Mouse (Mus musculus) neural tube, embryonic 12.5 days (tissue): ENCODE data around the gene Hk1. TPM values are rescaled to one million over a fixed set of nuclear protein-coding genes. Genes with fewer than 3 reads are reported as not detected.
"Not testable (repeated sequence)": the region's sequence is repeated elsewhere in the genome, so short reads cannot be mapped to it uniquely, and the experiment has no call there.

Experiments used
- ATAC-seq: fragments of 200-750 bp; cut with Nextera tagmentation; 2 replicates; pipeline ENCODE4 v1.8.0; 2017; ENCODE audit warnings: low read depth, mild to moderate bottlenecking, moderate TSS enrichment, moderate library complexity; ENCODE audit not compliant: low FRiP score
- H3K27ac ChIP-seq: fragments of 300-500 bp; sonication (generic); 2 replicates; pipeline ENCODE4 v1.5.1; 2016
- H3K27me3 ChIP-seq: fragments of 300-500 bp; sonication (generic); replicated peaks from 2 replicates; pipeline ENCODE4 v1.6.1; 2016; ENCODE audit warnings: mild to moderate bottlenecking
- H3K36me3 ChIP-seq: fragments of 300-500 bp; sonication (generic); 2 replicates; pipeline ENCODE4 v1.6.1; 2016; ENCODE audit warnings: mild to moderate bottlenecking
- H3K4me1 ChIP-seq: fragments of 300-500 bp; sonication (generic); 2 replicates; pipeline ENCODE4 v1.6.1; 2016
- H3K4me2 ChIP-seq: fragments of 300-500 bp; sonication (generic); replicated peaks from 2 replicates; pipeline ENCODE4 v1.6.1; 2016; ENCODE audit warnings: mild to moderate bottlenecking
- H3K4me3 ChIP-seq: fragments of 300-500 bp; sonication (generic); 2 replicates; pipeline ENCODE4 v1.5.1; 2016
- H3K9ac ChIP-seq: fragments of 300-500 bp; sonication (generic); 2 replicates; pipeline ENCODE4 v1.6.1; 2016; ENCODE audit warnings: mild to moderate bottlenecking
- H3K9me3 ChIP-seq: fragments of 300-500 bp; sonication (generic); 2 replicates; pipeline ENCODE4 v1.6.1; 2016; ENCODE audit warnings: mild to moderate bottlenecking
- WGBS: fragments of 180-500 bp; shearing (Covaris S2); methylation state at CpG from one replicate; pipeline ENCODE4 v1.1.7; 2016; 5-methylcytosine and 5-hydroxymethylcytosine counted together
- polyA plus RNA-seq: library from polyadenylated mRNA; unstranded; fragments of >200 nt; fragmentation: Nextera tagmentation; extraction: Ambion mirVana; gene quantifications from 2 replicates; pipeline ENCODE4 v1.2.1, GENCODE M21; 2016

Gene Hk1
- polyA plus RNA-seq, 1 experiment from 2014 or later, result 64.7 TPM

- H3K27me3 ChIP-seq, result no peaks in the 10 kb centered on the region
- no peak for ATAC-seq
- H3K27ac ChIP-seq, result no peak overlapping the region
- no peak overlapping the region for H3K9ac ChIP-seq
- H3K4me2 ChIP-seq, result no peak overlapping the region
- H3K4me1 ChIP-seq, result peaks cover 10% of the 10 kb centered on the region; the same call in 1 of the 2 replicates
- WGBS, result 94% methylated on average over 10 of the region's 10 CpGs
- no peaks in the 10 kb centered on the region for H3K9me3 ChIP-seq
- no peaks in the 10 kb centered on the region for H3K36me3 ChIP-seq
- no peak overlapping the region for H3K4me3 ChIP-seq
These were observed 50.8 kb downstream of the Hk1 start for GRCm38 (mm10) chr10:62328886-62329412.

- 70% methylated on average over 23 of the region's 23 CpGs for WGBS
- Histone ChIP-seq H3K9ac (no peak overlapping the region), H3K36me3 (no peaks in the 10 kb centered on the region), H3K27ac (no peak overlapping the region), H3K4me2 (no peak overlapping the region), H3K4me1 (peaks cover 10% of the 10 kb centered on the region; the same call in 1 of the 2 replicates), H3K4me3 (no peak overlapping the region), H3K27me3 (no peaks in the 10 kb centered on the region), H3K9me3 (no peaks in the 10 kb centered on the region)
- no peak for ATAC-seq
These were observed 52.0 kb downstream of the Hk1 start for GRCm38 (mm10) chr10:62327572-62328317.

GRCm38 (mm10) chr10:62326818-62327571 is 52.7 kb downstream of the Hk1 start:
- H3K27ac ChIP-seq, result no peak overlapping the region
- no peaks in the 10 kb centered on the region for H3K36me3 ChIP-seq
- ATAC-seq, result no peak
- no peak overlapping the region for H3K9ac ChIP-seq
- H3K4me3 ChIP-seq, result no peak overlapping the region
- peaks cover 5% of the 10 kb centered on the region; the same call in 1 of the 2 replicates for H3K4me1 ChIP-seq
- no peaks in the 10 kb centered on the region for H3K27me3 ChIP-seq
- 74% methylated on average over 8 of the region's 8 CpGs for WGBS
- H3K4me2 ChIP-seq, result no peak overlapping the region
- H3K9me3 ChIP-seq, result no peaks in the 10 kb centered on the region

GRCm38 (mm10) chr10:62326002-62326401 is 53.7 kb downstream of the Hk1 start:
- peaks cover 5% of the 10 kb centered on the region; the same call in 1 of the 2 replicates for H3K4me1 ChIP-seq
- no peaks in the 10 kb centered on the region for H3K36me3 ChIP-seq
- no peak overlapping the region for H3K4me2 ChIP-seq
- no peaks in the 10 kb centered on the region for H3K9me3 ChIP-seq
- H3K4me3 ChIP-seq, result no peak overlapping the region
- H3K9ac ChIP-seq, result no peak overlapping the region
- no peaks in the 10 kb centered on the region for H3K27me3 ChIP-seq
- no peak for ATAC-seq
- 97% methylated on average over 8 of the region's 8 CpGs for WGBS
- no peak overlapping the region for H3K27ac ChIP-seq

- H3K4me3 ChIP-seq, H3K9ac ChIP-seq, H3K4me1 ChIP-seq, H3K27ac ChIP-seq, H3K4me2 ChIP-seq, H3K27me3 ChIP-seq, ATAC-seq, H3K36me3 ChIP-seq, H3K9me3 ChIP-seq: not testable (repeated sequence)
- 92% methylated on average over 8 of the region's 8 CpGs for WGBS
These were observed 56.9 kb downstream of the Hk1 start for GRCm38 (mm10) chr10:62322821-62323220.

- no peak overlapping the region for H3K4me3 ChIP-seq
- no peaks in the 10 kb centered on the region for H3K9me3 ChIP-seq
- H3K4me1 ChIP-seq, result no peaks in the 10 kb centered on the region
- H3K27ac ChIP-seq, result no peak overlapping the region
- no peaks in the 10 kb centered on the region for H3K36me3 ChIP-seq
- 75% methylated on average over 9 of the region's 9 CpGs for WGBS
- ATAC-seq, result no peak
- H3K9ac ChIP-seq, result no peak overlapping the region
- no peaks in the 10 kb centered on the region for H3K27me3 ChIP-seq
- H3K4me2 ChIP-seq, result no peak overlapping the region
These were observed 58.3 kb downstream of the Hk1 start for GRCm38 (mm10) chr10:62321457-62321856.

GRCm38 (mm10) chr10:62320402-62320978 is 59.2 kb downstream of the Hk1 start:
- no peaks in the 10 kb centered on the region for H3K4me1 ChIP-seq
- no peaks in the 10 kb centered on the region for H3K9me3 ChIP-seq
- no peaks in the 10 kb centered on the region for H3K27me3 ChIP-seq
- 88% methylated on average over 9 of the region's 9 CpGs for WGBS
- no peak overlapping the region for H3K9ac ChIP-seq
- H3K4me2 ChIP-seq, result no peak overlapping the region
- no peak overlapping the region for H3K27ac ChIP-seq
- no peaks in the 10 kb centered on the region for H3K36me3 ChIP-seq
- H3K4me3 ChIP-seq, result no peak overlapping the region
- no peak for ATAC-seq

- Histone ChIP-seq H3K4me3 (no peak overlapping the region), H3K4me2 (no peak overlapping the region), H3K9ac (no peak overlapping the region), H3K27me3 (no peaks in the 10 kb centered on the region), H3K9me3 (no peaks in the 10 kb centered on the region), H3K36me3 (no peaks in the 10 kb centered on the region), H3K27ac (no peak overlapping the region), H3K4me1 (no peaks in the 10 kb centered on the region)
- ATAC-seq, result no peak
- 83% methylated on average over 7 of the region's 7 CpGs for WGBS
These were observed 60.6 kb downstream of the Hk1 start for GRCm38 (mm10) chr10:62319154-62319553.

- 79% methylated on average over 8 of the region's 8 CpGs for WGBS
- H3K27ac ChIP-seq, result no peak overlapping the region
These were observed 63.2 kb downstream of the Hk1 start for GRCm38 (mm10) chr10:62316467-62316866.

GRCm38 (mm10) chr10:62313885-62314424 is 65.8 kb downstream of the Hk1 start:
- H3K9ac ChIP-seq, result no peak overlapping the region
- H3K4me3 ChIP-seq, result no peak overlapping the region
- no peaks in the 10 kb centered on the region for H3K27me3 ChIP-seq
- 0 out of 2 replicates have a peak, but pooled peaks cover 3% of the 10 kb centered on the region for H3K4me1 ChIP-seq
- 58% methylated on average over 15 of the region's 15 CpGs for WGBS
- H3K27ac ChIP-seq, result no peak overlapping the region
- H3K36me3 ChIP-seq, result no peaks in the 10 kb centered on the region
- no peak for ATAC-seq
- H3K4me2 ChIP-seq, result no peak overlapping the region
- no peaks in the 10 kb centered on the region for H3K9me3 ChIP-seq

More at GRCm38 (mm10) chr10:62316467-62316866, 63.2 kb downstream of the Hk1 start:
- H3K27me3 ChIP-seq, result no peaks in the 10 kb centered on the region
- no peak overlapping the region for H3K4me2 ChIP-seq
- H3K4me1 ChIP-seq, result 0 out of 2 replicates have a peak, but pooled peaks cover 3% of the 10 kb centered on the region
- H3K9ac ChIP-seq, result no peak overlapping the region
- H3K36me3 ChIP-seq, result no peaks in the 10 kb centered on the region
- ATAC-seq, result no peak
- H3K4me3 ChIP-seq, result no peak overlapping the region
- no peaks in the 10 kb centered on the region for H3K9me3 ChIP-seq

GRCm38 (mm10) chr10:62313140-62313539 is 66.6 kb downstream of the Hk1 start:
- 82% methylated on average over 10 of the region's 10 CpGs for WGBS
- Histone ChIP-seq H3K4me1 (0 out of 2 replicates have a peak, but pooled peaks cover 3% of the 10 kb centered on the region), H3K27ac (no peak overlapping the region), H3K4me2 (no peak overlapping the region), H3K9ac (no peak overlapping the region), H3K27me3 (no peaks in the 10 kb centered on the region), H3K4me3 (no peak overlapping the region), H3K36me3 (no peaks in the 10 kb centered on the region), H3K9me3 (no peaks in the 10 kb centered on the region)
- ATAC-seq, result no peak

GRCm38 (mm10) chr10:62311464-62311863 is 68.2 kb downstream of the Hk1 start:
- 0 out of 2 replicates have a peak, but pooled peaks cover 3% of the 10 kb centered on the region for H3K4me1 ChIP-seq
- H3K27me3 ChIP-seq, result no peaks in the 10 kb centered on the region
- no peak overlapping the region for H3K27ac ChIP-seq
- no peaks in the 10 kb centered on the region for H3K36me3 ChIP-seq
- H3K9ac ChIP-seq, result no peak overlapping the region
- WGBS, result 42% methylated on average over 6 of the region's 6 CpGs
- no peak overlapping the region for H3K4me3 ChIP-seq
- no peaks in the 10 kb centered on the region for H3K9me3 ChIP-seq
- H3K4me2 ChIP-seq, result no peak overlapping the region
- ATAC-seq, result no peak
